Mouse (Mus musculus): ENCODE data around the gene Prr15l. TPM values are rescaled to one million over a fixed set of nuclear protein-coding genes. Genes with fewer than 3 reads are reported as not detected.
A peak's percentile ranks its signal among the peaks of the same experiment; 100 is the strongest.

Gene Prr15l
- total RNA-seq, 2 experiments from 2014 or later: not detected

GRCm38 (mm10) chr11:96944844-96945580 is 17.1 kb downstream of the Prr15l start:
- no peak for DNase-seq (ENCODE audit: low spot score in 2 of 2)

DNA sequence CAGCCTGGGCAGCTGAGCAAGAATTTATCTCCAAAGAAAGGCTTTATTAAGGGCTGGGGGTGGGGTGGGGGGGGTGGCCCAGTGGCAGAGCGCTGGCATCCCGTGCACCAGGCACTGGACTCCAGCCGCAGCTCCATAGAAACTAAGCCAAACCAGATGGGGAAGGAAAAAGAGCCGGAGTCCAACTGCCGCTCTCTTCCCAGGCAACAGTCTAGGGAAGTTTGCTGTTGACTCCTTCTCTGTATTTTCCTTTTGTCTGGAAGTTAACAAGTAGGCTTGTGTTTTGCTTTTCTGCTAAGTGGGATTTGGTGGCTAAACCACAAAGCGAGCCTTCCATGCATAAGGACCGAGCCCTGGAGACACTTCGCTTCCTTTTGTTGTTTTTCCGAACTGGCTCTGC is 18.6 kb downstream of the Prr15l start:
- no peak for DNase-seq (ENCODE audit: low spot score in 2 of 2)

DNA sequence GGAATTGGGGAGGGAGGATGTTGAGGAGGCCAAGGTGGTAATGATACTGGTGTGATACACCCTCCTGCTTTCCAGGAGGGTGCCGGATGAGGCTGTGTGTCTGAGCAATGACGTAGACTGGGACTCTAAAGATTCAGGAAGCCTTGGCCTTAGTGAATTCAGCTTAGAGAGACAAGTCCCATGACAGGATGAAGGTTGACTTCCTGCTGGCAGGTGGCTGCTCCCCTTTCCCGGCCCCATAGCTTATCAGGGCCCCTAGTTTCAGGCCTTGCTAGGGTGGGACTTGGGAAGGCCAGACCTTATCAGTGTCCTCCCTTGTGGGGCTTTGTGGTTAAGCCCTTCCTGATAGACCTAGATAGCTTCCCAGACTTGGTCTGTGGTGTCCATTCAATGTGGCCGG is 19.9 kb downstream of the Prr15l start:
- DNase-seq (ENCODE audit: low spot score in 2 of 2): no peak

GRCm38 (mm10) chr11:96950767-96951166 is 22.9 kb downstream of the Prr15l start:
- DNase-seq (ENCODE audit: low spot score in 2 of 2): no peak

DNA sequence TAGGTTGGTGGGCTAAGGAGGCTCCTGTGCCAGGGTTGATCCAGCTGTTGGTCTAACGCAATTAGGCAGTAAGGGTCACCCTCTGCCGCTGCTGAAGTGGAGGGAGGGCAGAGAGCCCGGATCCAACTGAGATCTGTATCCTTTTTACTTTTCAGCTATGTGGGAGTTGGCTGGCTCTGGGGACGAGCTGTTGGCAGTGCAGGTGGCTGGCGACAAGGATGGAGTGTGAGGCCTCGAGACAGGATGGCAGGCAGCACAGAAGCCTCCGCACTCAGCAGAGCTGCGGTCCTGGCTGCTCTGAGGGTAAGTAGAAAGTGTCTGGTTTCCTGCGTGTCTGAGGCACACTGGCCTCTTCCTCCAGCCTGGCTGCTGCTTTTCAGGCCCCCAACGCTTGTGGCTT is 24.5 kb downstream of the Prr15l start:
- DNase-seq (ENCODE audit: low spot score in 2 of 2): no peak

GRCm38 (mm10) chr11:96952896-96953295 is 25.0 kb downstream of the Prr15l start:
- DNase-seq (ENCODE audit: low spot score in 2 of 2): no peak

- no peak for DNase-seq (ENCODE audit: low spot score in 2 of 2)
Observed at GRCm38 (mm10) chr11:96955094-96955493, 27.2 kb downstream of the Prr15l start.

GRCm38 (mm10) chr11:96956009-96956724 is 28.3 kb downstream of the Prr15l start:
- DNase-seq (ENCODE audit: low spot score in 2 of 2): peak; percentile 50 to 64

GRCm38 (mm10) chr11:96957061-96957805 is 29.3 kb downstream of the Prr15l start:
- DNase-seq (ENCODE audit: low spot score in 2 of 2): no peak

DNA sequence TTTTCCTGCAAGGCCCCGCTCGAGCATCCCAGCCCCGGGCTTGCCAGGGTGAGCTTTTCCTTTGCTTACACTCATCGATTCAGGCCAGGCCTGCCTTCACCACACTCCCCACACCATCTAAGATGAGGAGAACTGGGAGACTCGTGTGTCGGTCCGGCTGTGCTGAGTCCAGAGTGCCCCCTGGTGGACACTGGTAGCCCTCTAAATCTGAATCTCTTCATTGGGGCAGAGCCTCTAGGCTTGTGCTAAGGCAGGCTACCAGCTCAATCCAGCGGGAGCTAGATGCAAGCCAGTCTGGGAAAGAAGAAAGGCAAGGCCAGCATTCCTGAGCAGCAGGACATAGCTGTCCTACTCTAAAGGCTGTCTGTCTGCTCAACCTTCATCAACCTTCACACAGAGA is 35.7 kb downstream of the Prr15l start:
- peak; percentile 87 to 91 for DNase-seq (ENCODE audit: low spot score in 2 of 2)

- no peak for DNase-seq (ENCODE audit: low spot score in 2 of 2)
Observed at GRCm38 (mm10) chr11:96966172-96966571, 38.3 kb downstream of the Prr15l start.

GRCm38 (mm10) chr11:96966914-96967543 is 39.1 kb downstream of the Prr15l start:
- no peak for DNase-seq (ENCODE audit: low spot score in 2 of 2)

DNA sequence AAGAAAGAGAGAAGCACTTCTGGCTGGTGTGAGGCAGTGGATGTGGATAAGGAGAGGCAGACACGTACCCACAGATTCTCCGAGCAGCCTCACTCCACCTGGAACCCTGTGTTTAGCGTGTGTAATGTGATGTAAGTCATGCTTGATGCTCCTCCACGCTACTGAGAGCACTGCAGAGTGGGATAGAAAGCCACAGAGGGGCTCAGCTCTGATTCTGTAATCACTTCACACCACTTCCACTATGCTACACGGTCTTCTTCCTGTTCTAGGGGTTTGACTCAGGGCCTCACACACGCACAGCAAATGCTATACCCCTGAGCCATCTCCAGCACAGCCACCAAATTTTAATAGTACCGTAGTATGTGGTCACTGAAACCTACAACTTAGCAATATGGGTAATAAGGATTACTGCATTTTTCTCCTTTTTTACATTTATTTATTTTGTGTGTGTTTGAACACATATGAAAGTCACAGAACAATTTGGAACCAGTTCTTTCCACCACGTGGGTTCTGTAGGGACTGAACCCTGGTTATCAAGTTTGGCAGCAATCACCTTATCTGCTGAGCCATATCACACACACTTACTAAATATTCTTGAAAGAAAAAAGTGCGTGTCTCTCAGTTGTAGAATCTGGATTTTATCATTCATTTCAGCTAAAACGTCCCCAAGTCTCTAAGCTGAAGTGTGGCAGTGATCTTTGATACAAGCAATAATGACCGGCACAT is 39.8 kb downstream of the Prr15l start:
- DNase-seq (ENCODE audit: low spot score in 2 of 2): no peak

- no peak for DNase-seq (ENCODE audit: low spot score in 2 of 2)
Observed at GRCm38 (mm10) chr11:96968476-96968875, 40.6 kb downstream of the Prr15l start.

DNA sequence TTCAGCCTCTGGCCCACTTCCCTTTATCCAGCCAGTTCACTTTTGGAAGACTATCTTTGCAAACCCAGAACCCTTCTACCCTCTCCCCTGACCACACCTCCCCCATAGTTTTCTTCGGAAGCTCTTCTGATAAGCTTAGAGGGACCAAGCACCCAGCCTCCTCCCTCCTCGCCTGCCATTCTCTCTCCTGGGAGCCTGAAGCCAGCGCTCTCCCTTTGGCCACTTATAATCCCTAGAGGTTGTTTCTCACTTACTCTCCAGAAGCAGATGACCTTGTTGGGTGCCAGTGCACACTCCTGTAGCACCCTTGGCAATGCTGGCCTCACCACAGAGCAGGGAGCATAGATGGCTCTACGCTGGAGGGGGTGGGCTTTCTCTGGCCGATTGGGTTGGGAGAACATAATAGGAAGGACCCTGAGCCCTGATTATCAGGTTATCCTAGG is 41.4 kb downstream of the Prr15l start:
- DNase-seq (ENCODE audit: low spot score in 2 of 2): no peak

DNA sequence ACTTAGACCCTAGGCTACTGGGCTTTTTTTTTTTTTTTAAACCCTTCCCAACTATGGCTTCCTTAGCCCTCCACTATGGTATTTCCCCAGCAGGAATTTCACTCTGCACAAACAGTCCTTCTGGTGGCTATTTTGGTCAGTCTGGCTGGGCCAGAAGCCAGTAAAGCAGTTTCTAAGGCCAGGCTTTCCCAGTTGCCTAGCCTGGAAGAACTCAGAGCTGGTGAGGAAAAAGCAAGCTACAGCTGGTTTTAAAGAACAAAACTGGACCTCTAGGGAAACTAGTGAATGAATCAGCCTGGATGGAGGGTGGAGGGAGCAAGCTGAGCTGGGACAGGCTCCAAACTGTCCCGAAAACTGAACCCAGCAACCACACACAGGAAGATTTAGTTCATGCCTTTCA is 41.8 kb downstream of the Prr15l start:
- peak in 1 of 2 experiments; percentile 75 for DNase-seq (ENCODE audit: low spot score in 2 of 2)

DNA sequence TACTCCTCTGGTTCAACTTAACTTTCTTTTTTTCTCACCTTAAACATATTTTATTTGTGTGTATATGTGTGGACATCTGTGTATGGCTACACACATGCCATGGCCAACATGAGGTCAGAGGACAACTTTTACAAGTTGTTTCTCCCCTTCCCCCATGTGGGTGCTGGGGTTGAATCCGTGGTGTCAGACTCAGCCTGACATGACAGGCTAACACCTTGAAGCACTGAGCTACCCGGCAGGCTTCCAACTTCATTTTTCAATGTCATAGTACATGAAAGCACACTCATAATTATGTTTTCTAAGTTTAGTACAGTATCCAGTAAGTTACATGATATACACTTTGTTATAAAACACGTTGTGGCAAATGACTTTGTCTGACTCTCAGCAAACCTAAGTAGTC is 42.4 kb downstream of the Prr15l start:
- DNase-seq (ENCODE audit: low spot score in 2 of 2): no peak

- DNase-seq (ENCODE audit: low spot score in 2 of 2): no peak
Observed at GRCm38 (mm10) chr11:96972906-96973305, 45.0 kb downstream of the Prr15l start.

GRCm38 (mm10) chr11:96973426-96973964 is 45.6 kb downstream of the Prr15l start:
- no peak for DNase-seq (ENCODE audit: low spot score in 2 of 2)

DNA sequence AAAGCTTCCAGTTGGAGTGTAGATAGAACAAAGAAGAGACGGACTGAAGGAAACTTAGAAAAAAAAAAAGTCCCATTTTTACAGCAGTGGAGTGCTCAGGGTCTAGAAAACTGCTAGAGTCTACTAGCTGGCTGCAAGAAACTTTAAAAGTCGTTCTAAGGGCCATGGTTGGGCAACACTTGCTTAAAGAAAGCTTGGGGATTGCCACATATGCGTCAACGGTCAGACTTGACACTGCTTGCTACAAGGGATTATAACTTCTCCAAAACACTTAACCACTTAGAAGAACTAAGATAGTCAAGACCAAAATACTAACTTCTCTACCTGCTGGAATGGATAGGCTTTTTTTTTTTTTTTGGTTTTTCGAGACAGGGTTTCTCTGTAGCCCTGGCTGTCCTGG is 46.9 kb downstream of the Prr15l start:
- no peak for DNase-seq (ENCODE audit: low spot score in 2 of 2)

Measured in gastrocnemius, postnatal 4 days (tissue).